Comparison of ENCODE assay signal across 16 mouse cellular contexts in the genomic region with DNA sequence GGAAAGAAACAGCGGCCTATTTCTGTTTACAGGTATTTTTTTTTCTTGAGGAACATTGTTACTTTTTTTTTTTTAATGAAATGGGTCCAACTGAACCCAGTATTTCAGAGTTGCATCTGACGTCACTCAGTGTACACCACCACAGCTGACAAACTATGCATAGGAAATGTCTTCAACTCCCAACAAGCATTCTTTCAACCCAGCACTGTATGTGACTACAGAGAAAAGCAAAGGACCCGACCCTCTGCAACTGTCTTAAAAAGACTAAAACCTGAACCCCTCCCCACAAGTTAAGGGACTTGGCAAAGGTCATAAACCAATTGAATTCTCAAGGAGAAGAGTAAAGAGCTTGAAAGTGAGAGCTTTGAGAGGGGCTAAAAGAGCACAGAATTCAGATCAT.
"Had no signal": no experiment of that assay in that cellular context is flagged by ENCODE, and none has a peak within 500 bp of the region (broad histone marks: within the 10 kb centered on the region; RNA-seq: fewer than 3 reads in every experiment).

No protein-coding gene starts in this region.

- H3K36me3 ChIP-seq: liver, embryonic 12.5 days; neural tube, embryonic 13.5 days; neural tube, embryonic 15.5 days had no signal

- H3K4me2 ChIP-seq: liver, embryonic 12.5 days; lung, embryonic 14.5 days; neural tube, embryonic 13.5 days; neural tube, embryonic 15.5 days had no signal

- H3K27ac ChIP-seq: liver, embryonic 12.5 days; liver, embryonic 14.5 days; neural tube, embryonic 13.5 days; neural tube, embryonic 15.5 days had no signal

- H3K27me3 ChIP-seq: liver, embryonic 12.5 days; neural tube, embryonic 13.5 days; neural tube, embryonic 15.5 days had no signal

- ATAC-seq: liver, embryonic 12.5 days had no signal

- H3K9ac ChIP-seq: liver, embryonic 12.5 days; liver, embryonic 14.5 days; lung, embryonic 14.5 days; neural tube, embryonic 13.5 days; neural tube, embryonic 15.5 days had no signal

- H3K4me3 ChIP-seq: liver, embryonic 12.5 days; myocyte; neural tube, embryonic 13.5 days; neural tube, embryonic 15.5 days had no signal

- DNase-seq: lung, adult 18-20 months; lung, embryonic 14.5 days; lung, postnatal 10 days; lung, postnatal 4 days; right cerebral cortex, adult 18-20 months; right cerebral cortex, postnatal 25 days; right cerebral cortex, postnatal 4 days; spleen, adult 18-20 months; thymus, adult 18-20 months; thymus, postnatal 14 days; thymus, postnatal 36 days had no signal

- H3K9me3 ChIP-seq: liver, embryonic 12.5 days; neural tube, embryonic 13.5 days; neural tube, embryonic 15.5 days had no signal

- H3K4me1 ChIP-seq: liver, embryonic 12.5 days; neural tube, embryonic 13.5 days; neural tube, embryonic 15.5 days had no signal
